Mouse (Mus musculus) E14TG2a.4 (cell line): Measurements from ENCODE around the gene Gm20458.

Experiments
- CTCF ChIP-seq: conservative IDR thresholded peaks from 2 replicates; pipeline ENCODE4 v1.5.1; 2014; ENCODE audit warnings: low read length
- POU5F1 ChIP-seq: IDR thresholded peaks from 2 replicates; pipeline ENCODE4 v1.6.1; 2014; ENCODE audit warnings: low read length, borderline replicate concordance

DNA sequence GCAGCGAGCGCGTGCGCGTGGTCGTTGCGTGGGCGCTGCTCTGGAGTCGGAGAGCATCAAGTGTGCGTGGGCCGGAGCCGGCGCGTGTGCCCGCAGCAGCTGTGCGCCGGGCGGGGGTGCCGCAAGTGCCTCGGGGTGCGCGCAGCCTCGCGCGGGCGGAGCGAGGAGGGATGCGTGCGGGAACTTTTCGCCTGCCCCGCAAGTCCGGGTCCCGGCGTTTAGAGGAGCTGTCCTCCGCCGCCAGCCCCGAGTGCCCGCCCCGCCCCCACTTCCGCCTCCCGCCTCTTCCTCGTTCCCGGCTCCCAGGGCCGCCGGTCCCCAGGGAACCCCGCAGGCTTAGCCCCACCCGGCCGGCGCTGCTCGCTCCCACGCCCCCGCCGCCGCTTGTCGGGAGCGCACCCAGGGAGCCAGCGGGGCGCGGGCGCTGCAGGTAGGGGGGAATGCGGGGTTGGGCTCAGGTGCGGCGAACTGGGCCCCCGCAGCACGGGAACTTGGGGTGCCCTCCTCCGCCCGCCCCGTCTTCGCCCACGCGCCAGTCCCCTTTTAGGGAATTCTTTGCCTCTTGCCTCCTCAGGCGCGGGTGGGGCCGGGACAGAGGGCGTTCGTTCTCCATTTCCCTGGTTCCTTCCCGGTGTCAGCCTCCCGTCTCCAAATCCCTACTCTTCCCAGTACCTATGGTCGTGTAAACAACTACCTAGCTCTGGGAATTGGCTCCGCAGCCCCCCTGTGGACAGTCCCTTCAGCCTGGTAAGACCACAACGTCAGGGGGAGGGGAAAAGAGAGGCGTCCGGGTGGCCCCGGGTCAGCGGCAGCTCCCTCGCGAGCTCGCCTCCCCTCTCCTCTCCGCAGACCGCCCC lies 25.7 kb downstream of the Gm20458 start:
- no peak for TF ChIP-seq CTCF
- no peak for TF ChIP-seq POU5F1
